Mouse (Mus musculus) liver, adult (tissue): ENCODE measurements at regions not wholly inside any gene's neighbourhood (a gene's known extent, or its start where the extent isn't known, plus 50 kb on each side); places are given as distances from the start of the nearest gene placed in this dataset.

Source experiments
- GATA4 ChIP-seq: IDR thresholded peaks from 2 replicates; pipeline ENCODE4 v1.6.1; 2014; ENCODE audit warnings: mild to moderate bottlenecking, low read length; ENCODE audit not compliant: insufficient replicate concordance

GRCm38 (mm10) chr2:50567542-50567941 lies 270.9 kb upstream of the Mmadhc start:
- no peak for TF ChIP-seq GATA4

DNA sequence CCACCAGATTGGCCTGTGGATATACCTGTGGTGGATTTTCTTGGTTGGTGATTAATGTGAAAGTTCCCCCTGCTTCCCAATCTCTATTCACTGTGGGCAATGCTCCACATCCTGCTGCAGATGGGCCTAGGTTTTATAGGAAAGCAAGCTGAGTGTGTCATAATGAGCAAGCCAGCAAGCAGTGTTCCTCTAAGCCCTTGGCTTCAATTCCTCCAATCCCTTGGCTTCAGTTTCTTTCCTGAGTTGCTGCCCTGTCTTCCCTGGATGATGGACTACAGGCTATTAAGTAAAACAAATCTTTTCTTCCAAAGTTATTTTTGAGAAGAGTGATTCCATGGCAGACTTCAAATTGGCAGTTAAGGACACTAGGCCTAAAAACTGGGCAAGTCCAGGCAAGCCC lies 257.4 kb upstream of the Mmadhc start:
- no peak for TF ChIP-seq GATA4

DNA sequence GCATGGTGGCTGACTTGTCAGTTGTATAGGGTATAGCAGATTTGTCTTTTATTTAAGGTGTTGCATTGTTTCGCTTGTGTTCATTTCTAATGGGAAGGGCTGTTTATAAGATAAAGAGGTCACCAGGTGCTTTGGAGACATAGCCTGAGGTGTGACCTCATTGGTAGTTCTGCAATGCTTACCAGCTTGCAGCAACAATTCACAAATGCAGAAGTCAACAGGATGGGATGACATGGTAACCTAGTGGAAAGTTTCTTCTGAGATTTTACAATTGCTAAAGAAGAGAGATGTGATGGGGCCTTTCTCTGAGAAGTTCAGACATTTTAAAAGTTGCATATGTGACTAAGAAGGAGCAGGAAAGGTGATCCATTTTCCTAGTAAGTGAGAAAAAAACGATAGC lies 255.8 kb upstream of the Mmadhc start:
- TF ChIP-seq GATA4 = no peak

- TF ChIP-seq GATA4 = no peak
These were observed 253.3 kb upstream of the Mmadhc start for GRCm38 (mm10) chr2:50549871-50550270.

DNA sequence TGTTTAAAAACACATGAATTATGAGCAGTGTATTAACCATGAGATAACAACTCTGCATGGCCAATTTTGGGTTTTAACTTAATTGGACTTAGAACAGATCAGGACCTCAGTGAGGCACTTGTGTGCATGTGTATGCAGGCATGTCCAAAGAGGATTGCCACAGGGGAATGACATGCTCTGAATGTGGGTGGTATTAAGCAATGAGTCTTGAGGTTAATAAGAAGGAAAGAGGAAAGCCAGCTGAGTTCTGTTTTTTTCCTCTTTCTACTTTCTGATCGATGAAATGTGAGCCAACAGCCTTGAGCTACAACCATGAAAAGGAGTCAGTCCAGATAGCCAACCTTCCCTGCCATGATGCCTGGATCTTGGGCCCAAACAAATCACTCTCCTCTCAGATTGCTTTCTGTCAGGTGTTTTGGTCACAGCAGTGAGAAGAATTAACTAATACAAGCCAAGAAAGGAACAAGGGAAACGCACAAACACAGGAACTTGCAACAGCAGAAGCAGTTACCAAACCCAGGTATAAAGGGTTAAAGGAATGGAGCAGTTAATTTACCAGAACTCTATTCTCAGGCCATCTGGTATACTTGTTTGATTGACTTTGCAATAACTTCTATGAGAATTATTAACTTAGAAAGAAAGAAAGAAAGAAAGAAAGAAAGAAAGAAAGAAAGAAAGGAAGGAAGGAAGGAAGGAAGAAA lies 243.3 kb upstream of the Mmadhc start:
- no peak for TF ChIP-seq GATA4

- no peak for TF ChIP-seq GATA4
These were observed 241.5 kb upstream of the Mmadhc start for GRCm38 (mm10) chr2:50538068-50538467.

GRCm38 (mm10) chr2:50535085-50535878 lies 238.7 kb upstream of the Mmadhc start:
- TF ChIP-seq GATA4 = no peak

DNA sequence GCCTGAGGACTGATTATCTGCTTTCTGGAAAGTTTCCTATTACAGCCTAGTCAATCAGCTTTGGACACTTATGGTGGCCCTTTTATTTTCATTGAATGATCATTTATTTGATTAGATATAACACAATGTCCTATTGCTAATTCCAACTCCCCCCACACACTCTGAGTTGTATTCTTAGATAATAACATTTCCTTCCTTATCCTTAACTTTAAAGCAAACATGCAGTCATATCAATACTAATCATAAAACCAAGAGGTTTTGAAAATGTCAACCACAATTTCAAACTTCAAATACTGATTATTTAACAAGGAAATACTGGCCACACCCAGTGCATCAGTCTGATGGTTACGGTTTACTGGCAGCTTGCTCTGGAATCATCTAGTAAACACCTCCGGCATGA lies 237.1 kb upstream of the Mmadhc start:
- no peak for TF ChIP-seq GATA4

DNA sequence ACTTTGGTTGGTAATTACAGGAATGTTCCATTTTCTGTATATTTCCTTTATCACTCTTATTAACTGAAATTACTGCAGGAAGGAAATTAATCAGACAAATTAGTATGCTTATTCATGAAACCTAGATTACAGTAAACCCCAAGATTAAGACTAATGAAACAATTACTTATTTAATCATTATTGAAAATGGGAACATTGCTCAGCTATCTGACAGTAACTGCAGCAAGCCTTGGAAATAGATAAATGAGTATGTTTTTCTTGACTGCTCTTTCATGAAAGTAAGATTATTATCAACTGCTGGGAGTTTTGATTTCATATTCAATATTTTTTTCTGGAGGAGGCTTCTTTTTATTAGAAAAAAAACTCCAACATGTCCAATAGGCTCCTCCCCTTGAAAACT lies 230.8 kb upstream of the Mmadhc start:
- no peak for TF ChIP-seq GATA4

DNA sequence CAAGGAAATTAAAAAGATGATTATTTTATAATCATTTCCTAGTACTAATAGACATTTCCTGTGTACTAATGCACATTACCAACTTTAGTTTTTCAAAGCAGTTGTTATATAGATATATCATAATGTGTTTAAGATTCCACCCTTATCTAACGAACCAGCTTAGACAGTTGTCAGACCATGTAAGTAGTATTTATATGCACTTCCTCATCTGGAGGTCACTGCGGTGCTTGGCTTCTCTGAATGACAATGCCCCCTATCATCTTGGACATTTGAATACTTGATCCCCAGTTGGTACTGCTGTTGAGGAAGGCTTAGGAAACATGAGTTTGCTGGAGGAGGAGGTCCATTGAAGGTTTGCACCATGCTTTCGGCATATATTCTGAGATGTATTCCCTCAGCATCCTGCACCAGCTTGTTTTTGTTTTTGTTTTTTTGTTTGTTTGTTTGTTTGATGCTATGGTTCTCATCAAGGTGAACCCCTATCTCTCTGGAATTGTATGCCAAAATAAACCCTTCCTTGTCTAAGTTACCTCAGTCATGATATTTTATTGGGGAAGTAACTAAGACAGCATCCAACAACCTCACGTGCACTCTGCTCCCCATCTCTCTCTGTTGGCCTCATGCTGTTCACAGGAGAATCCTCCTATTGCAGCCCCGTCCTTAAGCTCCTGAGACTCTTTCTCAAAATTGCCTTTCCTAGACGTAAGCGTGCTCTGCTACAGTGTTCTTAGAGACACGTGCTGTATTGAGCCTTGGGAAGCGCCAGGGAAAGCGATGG lies 228.4 kb upstream of the Mmadhc start:
- TF ChIP-seq GATA4 = no peak

DNA sequence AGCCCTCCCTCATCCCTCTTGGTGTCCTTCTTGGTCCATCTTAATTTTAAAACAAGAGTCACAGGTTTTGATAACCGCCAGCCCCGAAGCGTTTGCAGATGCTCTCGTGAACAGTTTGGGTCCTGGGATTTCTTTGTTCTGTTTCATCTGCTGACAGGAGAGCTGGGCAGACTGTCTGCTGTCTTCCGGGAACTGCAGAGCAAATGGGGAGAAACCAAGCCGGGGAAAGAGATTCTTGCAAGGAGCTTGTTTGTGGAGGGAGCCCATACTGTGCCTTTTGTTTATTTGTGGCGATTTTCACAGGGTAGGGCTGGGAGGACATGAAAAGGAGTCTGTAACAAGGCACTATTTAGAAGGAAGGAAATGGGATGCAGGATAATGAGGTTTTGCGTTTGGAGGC lies 223.6 kb upstream of the Mmadhc start:
- TF ChIP-seq GATA4 = no peak

- TF ChIP-seq GATA4 = no peak
These were observed 222.5 kb upstream of the Mmadhc start for GRCm38 (mm10) chr2:50519129-50519504.

DNA sequence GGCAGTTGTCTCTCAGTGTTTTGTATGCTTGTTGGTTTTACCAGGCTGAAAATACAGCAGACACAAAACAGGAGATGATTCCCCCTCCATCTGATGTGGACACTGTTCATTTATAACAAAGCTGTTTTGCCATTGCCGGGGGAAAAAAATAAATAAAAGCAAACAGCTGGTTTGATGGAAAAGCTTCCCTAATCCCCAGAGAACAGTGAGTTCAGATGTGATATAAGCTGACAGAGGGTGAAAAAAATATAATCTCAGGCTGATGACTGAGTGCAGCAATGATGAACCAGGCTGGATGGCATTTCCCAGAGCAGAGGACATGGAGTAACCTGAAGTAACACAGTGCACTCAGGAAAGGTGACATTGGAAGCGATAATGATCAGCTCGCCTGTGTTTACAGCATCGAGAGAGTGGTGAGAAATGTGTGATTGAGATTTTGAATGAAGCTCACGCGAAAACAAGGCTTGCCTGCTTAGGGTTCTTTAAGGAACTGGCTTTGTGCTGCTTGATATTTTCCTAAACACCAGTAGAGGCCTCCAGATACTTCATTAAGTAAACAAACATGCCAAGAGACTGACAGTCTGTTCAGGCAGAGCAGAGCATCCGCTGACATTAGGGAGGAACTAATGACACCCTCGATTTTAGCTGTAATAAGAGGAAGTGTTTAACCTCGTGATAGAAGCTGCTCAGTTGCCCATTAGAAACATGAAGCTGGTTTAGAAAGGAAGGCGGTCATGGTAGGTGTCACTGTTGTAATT lies 221.9 kb upstream of the Mmadhc start:
- TF ChIP-seq GATA4 = no peak

DNA sequence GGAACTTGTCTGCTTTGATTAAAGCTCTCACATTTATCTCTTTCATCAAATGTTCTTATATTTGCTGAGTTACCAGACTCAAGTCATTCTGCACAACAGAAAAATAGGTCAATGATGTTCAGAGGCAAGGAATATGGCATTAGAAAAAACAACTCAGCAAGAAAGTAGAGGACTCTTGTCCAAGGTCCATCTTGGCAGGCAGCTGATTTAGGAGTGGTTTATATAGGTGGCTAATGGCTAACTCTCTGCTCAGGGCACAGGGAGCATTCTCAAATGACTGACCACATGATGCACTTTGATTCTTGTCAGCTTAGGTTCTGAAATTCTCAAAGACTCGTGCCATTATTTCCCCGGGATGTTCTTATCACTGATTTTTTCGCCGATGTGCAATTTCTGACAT lies 216.7 kb upstream of the Mmadhc start:
- no peak for TF ChIP-seq GATA4

- TF ChIP-seq GATA4 = no peak
These were observed 202.1 kb upstream of the Mmadhc start for GRCm38 (mm10) chr2:50498713-50499112.
